Mouse (Mus musculus) C2C12 (cell line): ENCODE data around the gene 4933407L21Rik.

ENCODE experiments used
- CTCF ChIP-seq: IDR thresholded peaks from one replicate; pipeline ENCODE4 v1.5.1; 2011; ENCODE audit not compliant: control insufficient read depth, insufficient read depth, insufficient read length
- MAX ChIP-seq: IDR thresholded peaks from one replicate; pipeline ENCODE4 v1.6.1; 2011; ENCODE audit warnings: mild to moderate bottlenecking, control low read depth
- MYOG ChIP-seq: IDR thresholded peaks from one replicate; pipeline ENCODE4 v1.6.1; 2011; ENCODE audit not compliant: control insufficient read depth, insufficient read length; ENCODE audit errors: extremely low read depth
- USF1 ChIP-seq: IDR thresholded peaks from one replicate; pipeline ENCODE4 v1.6.1; 2011; ENCODE audit warnings: low read depth, mild to moderate bottlenecking, control low read depth, moderate library complexity

DNA sequence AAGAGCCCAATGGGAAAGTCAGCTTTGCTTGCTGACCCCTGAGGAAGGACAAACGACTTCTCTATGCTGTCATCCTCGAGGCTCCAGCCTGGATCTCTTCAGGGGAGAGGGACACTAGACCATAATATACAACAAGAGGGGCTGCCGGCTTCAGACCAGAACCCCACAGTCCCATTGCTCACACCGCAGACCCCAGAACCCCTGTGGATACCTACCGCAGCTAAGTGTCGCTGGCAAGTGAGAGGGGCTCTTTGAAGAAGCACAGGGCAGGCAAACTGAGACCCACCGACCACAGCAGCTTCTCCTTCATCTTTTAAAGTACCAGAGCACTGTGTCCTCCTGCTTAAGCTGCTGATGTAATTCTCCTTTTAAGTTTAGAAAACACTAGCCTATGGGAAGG, 6.3 kb downstream of the 4933407L21Rik start:
- TF ChIP-seq CTCF = no peak
- no peak for TF ChIP-seq USF1
- no peak for TF ChIP-seq MAX
- TF ChIP-seq MYOG = no peak
